Mouse (Mus musculus): ENCODE measurements around the gene Anp32a. TPM values are rescaled to one million over a fixed set of nuclear protein-coding genes. Genes with fewer than 3 reads are reported as not detected.

Gene Anp32a
- polyA plus RNA-seq, 1 experiment from 2014 or later, result 149 TPM

DNA sequence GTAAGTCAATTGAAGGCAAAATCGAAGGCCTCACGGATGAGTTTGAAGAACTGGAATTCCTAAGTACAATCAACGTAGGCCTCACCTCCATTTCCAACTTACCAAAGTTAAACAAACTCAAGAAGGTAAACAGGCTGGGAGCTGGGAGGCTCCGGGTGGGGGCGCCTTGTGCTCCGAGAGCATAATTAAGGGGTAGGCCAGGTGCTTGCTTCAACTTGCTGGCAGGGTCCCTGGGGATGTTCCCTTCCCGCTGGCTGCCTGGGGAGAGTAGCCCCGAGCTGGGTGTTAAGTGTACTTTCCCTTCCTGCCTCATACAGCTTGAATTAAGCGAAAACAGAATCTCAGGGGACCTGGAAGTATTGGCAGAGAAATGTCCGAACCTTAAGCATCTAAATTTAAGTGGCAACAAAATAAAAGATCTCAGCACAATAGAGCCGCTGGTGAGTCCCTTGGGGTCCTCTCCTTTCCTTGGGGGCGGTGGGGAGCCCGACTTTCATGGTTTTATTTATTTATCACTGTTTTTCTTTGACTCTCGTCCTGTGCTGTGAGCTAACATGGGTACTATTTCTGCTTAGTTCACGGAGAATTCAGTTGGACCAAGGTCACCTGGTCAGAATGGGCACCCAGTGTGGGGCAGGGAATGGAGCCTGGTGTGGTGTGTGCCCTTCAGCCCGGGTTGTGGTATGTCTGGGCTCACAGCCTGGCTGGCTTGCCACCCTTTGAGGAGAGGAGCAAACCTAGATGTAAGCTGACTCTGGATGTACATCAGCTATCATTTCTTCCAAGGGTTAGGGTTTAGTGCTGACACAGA, 30.9 kb downstream of the Anp32a start:
- H3K4me3 ChIP-seq, result no peak overlapping the region
- peaks cover 43% of the 10 kb centered on the region for H3K4me1 ChIP-seq
- WGBS, result 76% methylated on average over 16 of the region's 16 CpGs
- peaks cover 44% of the 10 kb centered on the region for H3K36me3 ChIP-seq
- no peak overlapping the region for H3K9ac ChIP-seq
- no peak overlapping the region for H3K4me2 ChIP-seq (replicated peaks)
- no peak overlapping the region for H3K27ac ChIP-seq
- H3K9me3 ChIP-seq, result no peaks in the 10 kb centered on the region
- ATAC-seq (ENCODE audit: low FRiP score, low read depth), result no peak
- no peaks in the 10 kb centered on the region for H3K27me3 ChIP-seq (replicated peaks)

- Histone ChIP-seq H3K36me3 (peaks cover 51% of the 10 kb centered on the region), H3K4me1 (peaks cover 36% of the 10 kb centered on the region), H3K9me3 (no peaks in the 10 kb centered on the region), H3K4me3 (no peak overlapping the region), H3K27ac (no peak overlapping the region), H3K4me2 (replicated peaks) (no peak overlapping the region), H3K27me3 (replicated peaks) (no peaks in the 10 kb centered on the region), H3K9ac (no peak overlapping the region)
- 90% methylated on average over 9 of the region's 9 CpGs for WGBS
- no peak for ATAC-seq (ENCODE audit: low FRiP score, low read depth)
Observed at GRCm38 (mm10) chr9:62372556-62373221, 31.6 kb downstream of the Anp32a start.

DNA sequence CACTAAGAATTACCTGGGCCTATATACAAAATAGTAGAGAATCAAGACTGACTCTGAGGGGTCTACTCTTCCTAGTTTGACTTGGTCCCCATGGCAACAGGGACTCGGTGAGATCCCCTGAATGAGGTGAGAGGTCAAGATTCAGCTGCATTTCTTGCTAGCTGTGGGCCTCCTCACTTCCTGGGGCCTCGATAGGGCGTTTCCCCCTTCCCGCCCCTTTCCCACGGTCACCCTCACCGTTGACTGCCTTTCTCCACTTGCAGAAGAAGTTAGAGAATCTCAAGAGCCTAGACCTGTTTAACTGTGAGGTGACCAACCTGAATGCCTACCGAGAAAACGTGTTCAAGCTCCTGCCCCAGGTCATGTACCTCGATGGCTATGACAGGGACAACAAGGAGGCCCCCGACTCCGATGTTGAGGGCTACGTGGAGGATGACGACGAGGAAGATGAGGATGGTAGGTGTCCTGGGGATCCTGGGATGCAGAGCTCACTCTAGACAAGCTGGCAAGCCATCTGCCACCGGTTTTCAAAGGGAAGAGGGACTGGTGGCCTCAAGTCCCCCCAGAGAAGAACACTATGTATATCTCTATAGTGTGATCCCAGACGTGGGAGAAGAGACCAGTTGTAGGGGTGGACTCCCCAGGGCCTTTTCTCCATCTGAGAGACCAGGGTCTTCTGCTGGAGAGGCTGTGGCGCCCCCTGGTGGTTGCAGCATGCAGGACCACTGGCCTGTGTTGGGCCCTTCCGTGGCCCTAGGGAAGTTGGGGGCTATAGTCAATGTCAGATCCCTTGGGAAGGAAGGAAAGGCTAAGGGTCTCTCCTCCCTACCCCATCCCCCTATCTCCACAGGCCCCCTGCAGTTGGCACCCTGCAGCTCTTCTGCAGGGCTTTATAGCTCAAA, 32.4 kb downstream of the Anp32a start:
- 64% methylated on average over 18 of the region's 18 CpGs for WGBS
- peaks cover 59% of the 10 kb centered on the region for H3K36me3 ChIP-seq
- no peaks in the 10 kb centered on the region for H3K9me3 ChIP-seq
- H3K4me3 ChIP-seq, result no peak overlapping the region
- H3K27ac ChIP-seq, result no peak overlapping the region
- peaks cover 29% of the 10 kb centered on the region for H3K4me1 ChIP-seq
- H3K9ac ChIP-seq, result no peak overlapping the region
- no peak overlapping the region for H3K4me2 ChIP-seq (replicated peaks)
- H3K27me3 ChIP-seq (replicated peaks), result no peaks in the 10 kb centered on the region
- ATAC-seq (ENCODE audit: low FRiP score, low read depth), result no peak

DNA sequence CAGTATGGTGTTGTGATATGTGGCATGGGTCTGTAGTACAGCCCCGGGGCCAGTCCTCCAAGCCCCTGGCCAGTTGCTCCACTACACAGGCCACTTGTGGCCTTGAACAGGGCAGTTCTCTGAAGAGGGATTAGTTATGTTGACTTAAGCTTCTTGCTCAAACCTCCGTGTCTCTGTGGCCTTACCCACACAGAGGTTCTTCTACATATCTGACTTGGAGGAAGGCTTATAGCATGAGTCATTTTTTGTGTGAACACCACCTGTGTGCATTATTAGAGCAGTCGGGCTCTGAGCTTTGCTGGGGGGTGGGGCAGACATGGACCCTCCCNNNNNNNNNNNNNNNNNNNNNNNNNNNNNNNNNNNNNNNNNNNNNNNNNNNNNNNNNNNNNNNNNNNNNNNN, 33.2 kb downstream of the Anp32a start:
- no peak overlapping the region for H3K4me2 ChIP-seq (replicated peaks)
- WGBS, result 94% methylated on average over 3 of the region's 3 CpGs
- H3K4me3 ChIP-seq, result no peak overlapping the region
- no peaks in the 10 kb centered on the region for H3K27me3 ChIP-seq (replicated peaks)
- ATAC-seq (ENCODE audit: low FRiP score, low read depth), result no peak
- H3K9me3 ChIP-seq, result no peaks in the 10 kb centered on the region
- H3K27ac ChIP-seq, result no peak overlapping the region
- H3K9ac ChIP-seq, result no peak overlapping the region
- peaks cover 21% of the 10 kb centered on the region; the same call in 1 of the 2 replicates for H3K4me1 ChIP-seq
- H3K36me3 ChIP-seq, result peaks cover 61% of the 10 kb centered on the region

GRCm38 (mm10) chr9:62377897-62378296, 36.8 kb downstream of the Anp32a start:
- ATAC-seq (ENCODE audit: low FRiP score, low read depth), result no peak
- no peak overlapping the region for H3K4me3 ChIP-seq
- H3K4me1 ChIP-seq, result 0 out of 2 replicates have a peak, but pooled peaks cover 7% of the 10 kb centered on the region
- H3K4me2 ChIP-seq (replicated peaks), result no peak overlapping the region
- H3K27ac ChIP-seq, result no peak overlapping the region
- H3K27me3 ChIP-seq (replicated peaks), result no peaks in the 10 kb centered on the region
- peaks cover 71% of the 10 kb centered on the region for H3K36me3 ChIP-seq
- H3K9me3 ChIP-seq, result no peaks in the 10 kb centered on the region
- 92% methylated on average over 10 of the region's 10 CpGs for WGBS
- no peak overlapping the region for H3K9ac ChIP-seq

- H3K27ac ChIP-seq, result no peak overlapping the region
- no peak overlapping the region for H3K4me3 ChIP-seq
- H3K27me3 ChIP-seq (replicated peaks), result no peaks in the 10 kb centered on the region
- no peak overlapping the region for H3K9ac ChIP-seq
- 63% methylated on average over 5 of the region's 5 CpGs for WGBS
- H3K4me2 ChIP-seq (replicated peaks), result no peak overlapping the region
- H3K9me3 ChIP-seq, result no peaks in the 10 kb centered on the region
- H3K4me1 ChIP-seq, result no peaks in the 10 kb centered on the region
- H3K36me3 ChIP-seq, result peaks cover 48% of the 10 kb centered on the region
- ATAC-seq (ENCODE audit: low FRiP score, low read depth), result no peak
Observed at GRCm38 (mm10) chr9:62380351-62380750, 39.3 kb downstream of the Anp32a start.

GRCm38 (mm10) chr9:62381402-62381913, 40.4 kb downstream of the Anp32a start:
- Histone ChIP-seq H3K4me2 (replicated peaks) (no peak overlapping the region), H3K36me3 (peaks cover 37% of the 10 kb centered on the region), H3K4me3 (no peak overlapping the region), H3K27me3 (replicated peaks) (no peaks in the 10 kb centered on the region), H3K9ac (no peak overlapping the region), H3K27ac (no peak overlapping the region), H3K4me1 (no peaks in the 10 kb centered on the region), H3K9me3 (no peaks in the 10 kb centered on the region)
- WGBS, result 69% methylated on average over 8 of the region's 8 CpGs
- no peak for ATAC-seq (ENCODE audit: low FRiP score, low read depth)

DNA sequence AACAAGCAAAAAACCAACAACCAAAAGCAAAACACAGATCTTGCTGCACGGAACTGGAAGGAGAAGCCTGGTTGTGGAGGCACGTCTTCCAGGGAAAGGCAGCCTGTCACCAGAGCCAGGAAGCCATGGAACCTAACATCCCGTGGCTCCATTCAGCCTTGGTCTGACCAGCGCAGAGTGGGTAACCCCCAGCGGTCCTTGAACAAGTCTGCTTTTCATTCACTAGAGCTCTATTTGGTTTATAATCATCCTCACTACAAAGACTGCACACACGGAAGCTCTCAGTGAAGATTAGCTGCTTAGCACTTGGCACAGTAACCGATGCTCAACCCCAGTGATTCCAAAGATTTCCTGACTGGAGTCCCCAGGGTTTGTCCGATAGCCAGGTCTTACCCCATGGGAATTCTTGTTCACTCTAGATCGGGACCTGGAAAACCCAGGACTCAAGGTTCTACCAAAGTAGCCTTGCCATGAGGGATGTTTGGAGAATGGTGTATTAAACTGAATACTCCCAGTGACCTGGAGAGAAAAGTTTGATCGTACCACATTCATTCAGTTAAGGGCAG, 41.5 kb downstream of the Anp32a start:
- no peak overlapping the region for H3K27ac ChIP-seq
- no peak for ATAC-seq (ENCODE audit: low FRiP score, low read depth)

GRCm38 (mm10) chr9:62385062-62385461, 44.0 kb downstream of the Anp32a start:
- Histone ChIP-seq H3K4me1 (no peaks in the 10 kb centered on the region), H3K36me3 (peaks cover 8% of the 10 kb centered on the region), H3K9ac (no peak overlapping the region), H3K27me3 (replicated peaks) (no peaks in the 10 kb centered on the region), H3K4me3 (no peak overlapping the region), H3K4me2 (replicated peaks) (no peak overlapping the region), H3K27ac (no peak overlapping the region), H3K9me3 (no peaks in the 10 kb centered on the region)
- no peak for ATAC-seq (ENCODE audit: low FRiP score, low read depth)
- WGBS, result 93% methylated on average over 6 of the region's 6 CpGs

More for the DNA sequence above, 41.5 kb downstream of the Anp32a start:
- H3K4me3 ChIP-seq, result no peak overlapping the region
- H3K9ac ChIP-seq, result no peak overlapping the region
- no peaks in the 10 kb centered on the region for H3K4me1 ChIP-seq
- no peaks in the 10 kb centered on the region for H3K27me3 ChIP-seq (replicated peaks)
- H3K36me3 ChIP-seq, result peaks cover 26% of the 10 kb centered on the region
- H3K4me2 ChIP-seq (replicated peaks), result no peak overlapping the region
- no peaks in the 10 kb centered on the region for H3K9me3 ChIP-seq
- whole genome bisulfite sequencing, result 83% methylated on average over 10 of the region's 10 CpGs

DNA sequence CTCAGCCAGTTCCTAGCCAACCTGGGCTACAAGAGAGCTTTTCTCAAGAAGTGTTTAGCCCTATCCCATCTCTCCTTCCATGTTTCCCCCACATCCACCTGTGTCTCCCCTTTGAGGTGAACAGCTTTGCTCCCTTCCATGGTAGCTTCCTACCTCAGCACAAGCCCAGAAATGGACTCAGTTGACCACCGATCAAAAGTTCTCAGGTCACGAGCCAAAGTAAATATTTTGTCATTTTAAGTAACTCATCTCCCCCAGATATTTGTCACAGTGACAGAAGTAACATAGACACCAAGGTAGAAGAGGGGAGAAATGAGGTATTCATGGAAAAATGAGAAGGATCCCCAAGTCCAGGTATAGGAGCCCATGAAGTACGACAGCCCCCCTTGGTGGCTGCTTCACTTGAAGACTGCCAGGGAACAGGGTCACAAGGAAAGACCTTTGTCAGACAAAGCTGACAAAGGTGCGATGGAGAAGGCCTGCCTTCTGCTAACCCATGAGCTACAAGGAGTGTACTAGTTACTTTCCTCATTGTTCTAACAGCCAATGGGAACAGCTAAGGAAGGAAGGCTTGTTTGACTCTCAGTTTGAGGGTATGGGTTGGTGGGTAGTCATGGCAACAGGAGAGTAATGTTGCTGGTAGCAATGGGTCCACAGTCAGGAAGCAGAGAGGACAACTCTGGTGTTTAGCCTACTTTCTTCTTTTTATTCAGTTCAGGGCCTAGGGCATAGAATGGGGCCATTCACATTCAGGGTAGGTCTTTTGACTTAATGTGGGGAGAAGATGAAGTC, 44.8 kb downstream of the Anp32a start:
- Histone ChIP-seq H3K27me3 (replicated peaks) (no peaks in the 10 kb centered on the region), H3K4me2 (replicated peaks) (no peak overlapping the region), H3K4me1 (no peaks in the 10 kb centered on the region), H3K9ac (no peak overlapping the region), H3K9me3 (no peaks in the 10 kb centered on the region), H3K36me3 (no peaks in the 10 kb centered on the region), H3K27ac (no peak overlapping the region), H3K4me3 (no peak overlapping the region)
- ATAC-seq (ENCODE audit: low FRiP score, low read depth), result no peak
- WGBS, result 84% methylated on average over 4 of the region's 4 CpGs

DNA sequence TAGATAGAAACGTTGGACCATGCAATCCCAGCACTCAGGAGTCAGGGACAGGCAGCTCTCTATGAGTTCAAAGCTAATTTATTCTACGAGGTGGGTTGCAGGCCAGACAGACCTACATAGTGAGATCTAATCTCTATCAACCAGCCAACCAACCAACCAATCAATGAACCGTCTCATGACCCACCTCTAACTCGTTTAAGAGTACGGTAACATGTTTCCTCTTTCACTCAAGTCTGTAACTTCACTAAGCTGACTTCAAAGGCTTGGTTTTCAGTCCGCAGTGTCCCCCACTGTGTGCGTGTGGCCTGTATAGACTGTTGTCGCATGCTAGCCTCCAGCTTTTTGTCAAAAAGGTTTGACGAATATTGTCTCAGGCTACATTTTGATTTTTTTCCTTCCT, 48.6 kb downstream of the Anp32a start:
- Histone ChIP-seq H3K4me1 (no peaks in the 10 kb centered on the region), H3K4me2 (replicated peaks) (no peak overlapping the region), H3K27ac (no peak overlapping the region), H3K27me3 (replicated peaks) (no peaks in the 10 kb centered on the region), H3K4me3 (no peak overlapping the region), H3K9ac (no peak overlapping the region), H3K9me3 (no peaks in the 10 kb centered on the region), H3K36me3 (no peaks in the 10 kb centered on the region)
- ATAC-seq (ENCODE audit: low FRiP score, low read depth), result no peak
- 72% methylated on average over 9 of the region's 9 CpGs for WGBS

All from neural tube, embryonic 12.5 days (tissue).